Mouse (Mus musculus) heart, adult 2 months (tissue): Measurements from ENCODE around the gene Polr1c. TPM values are rescaled to one million over a fixed set of nuclear protein-coding genes. Genes with fewer than 3 reads are reported as not detected.

ENCODE experiments used
- DNase-seq, 2 experiments: peaks; one replicate each; pipeline ENCODE4 v3.0.0; 2021
- H3K27ac ChIP-seq: fragments of 200-600 bp; 2 replicates; pipeline ENCODE4 v1.8.1; 2022
- H3K27me3 ChIP-seq: fragments of 200-500 bp; 2 replicates; pipeline ENCODE4 v1.6.1; 2012; ENCODE audit warnings: mild to moderate bottlenecking, low read length, inconsistent platforms, mixed read lengths; ENCODE audit not compliant: control insufficient read depth, insufficient read depth
- H3K36me3 ChIP-seq: fragments of 200-500 bp; 2 replicates; pipeline ENCODE4 v1.6.1; 2012; ENCODE audit warnings: low read length, inconsistent platforms; ENCODE audit not compliant: control insufficient read depth, insufficient read depth
- H3K4me1 ChIP-seq: fragments of 200-500 bp; 2 replicates; pipeline ENCODE4 v1.6.1; 2011; ENCODE audit warnings: low read length; ENCODE audit not compliant: control insufficient read depth, insufficient read depth
- H3K4me3 ChIP-seq: fragments of 200-600 bp; 2 replicates; pipeline ENCODE4 v1.8.1; 2022
- H3K79me2 ChIP-seq: fragments of 200-500 bp; replicated peaks from 2 replicates; pipeline ENCODE4 v1.6.1; 2012; ENCODE audit warnings: mild to moderate bottlenecking, inconsistent platforms, low read length, moderate library complexity, mixed read lengths; ENCODE audit not compliant: control insufficient read depth, insufficient read depth
- H3K9ac ChIP-seq: fragments of 200-500 bp; 2 replicates; pipeline ENCODE4 v1.6.1; 2012; ENCODE audit warnings: low read depth, mild to moderate bottlenecking, control low read depth, inconsistent platforms, low read length, mixed read lengths
- CTCF ChIP-seq: fragments of 200-600 bp; IDR thresholded peaks from 2 replicates; pipeline ENCODE4 v1.8.1; 2022; ENCODE audit warnings: antibody characterized with exemption, mild to moderate bottlenecking, moderate library complexity
- EP300 ChIP-seq: fragments of 200-500 bp; IDR thresholded peaks from 2 replicates; pipeline ENCODE4 v1.6.1; 2011; ENCODE audit warnings: low read depth, low read length, control low read depth; ENCODE audit not compliant: insufficient read depth
- POLR2A ChIP-seq: fragments of 200-500 bp; IDR thresholded peaks from 2 replicates; pipeline ENCODE4 v1.6.1; 2011; ENCODE audit warnings: mild to moderate bottlenecking, low read depth, low read length, control low read depth; ENCODE audit not compliant: insufficient read depth
- WGBS: fragments of 180-500 bp; shearing (Covaris S2); methylation state at CpG from one replicate; pipeline ENCODE4 v1.1.7; 2018; 5-methylcytosine and 5-hydroxymethylcytosine counted together
- intact Hi-C: fragments of 180-260 bp; cut with DNase I; formaldehyde crosslinking; loops from one replicate; pipeline ENCODE4 v1.15.1; 2025
- polyA plus RNA-seq: library from polyadenylated mRNA; depleted of rRNA; stranded (reverse); fragments of >200 nt; gene quantifications from 2 replicates; pipeline ENCODE4 v1.2.3, GENCODE M21; 2012
- total RNA-seq, 2 experiments: library from RNA; stranded (reverse); gene quantifications; 2 replicates each; pipeline ENCODE4 v1.2.3; 2021

Gene Polr1c
- total and polyA plus RNA-seq, 3 experiments: 19.1 to 24.7 (median 20.2) TPM

DNA sequence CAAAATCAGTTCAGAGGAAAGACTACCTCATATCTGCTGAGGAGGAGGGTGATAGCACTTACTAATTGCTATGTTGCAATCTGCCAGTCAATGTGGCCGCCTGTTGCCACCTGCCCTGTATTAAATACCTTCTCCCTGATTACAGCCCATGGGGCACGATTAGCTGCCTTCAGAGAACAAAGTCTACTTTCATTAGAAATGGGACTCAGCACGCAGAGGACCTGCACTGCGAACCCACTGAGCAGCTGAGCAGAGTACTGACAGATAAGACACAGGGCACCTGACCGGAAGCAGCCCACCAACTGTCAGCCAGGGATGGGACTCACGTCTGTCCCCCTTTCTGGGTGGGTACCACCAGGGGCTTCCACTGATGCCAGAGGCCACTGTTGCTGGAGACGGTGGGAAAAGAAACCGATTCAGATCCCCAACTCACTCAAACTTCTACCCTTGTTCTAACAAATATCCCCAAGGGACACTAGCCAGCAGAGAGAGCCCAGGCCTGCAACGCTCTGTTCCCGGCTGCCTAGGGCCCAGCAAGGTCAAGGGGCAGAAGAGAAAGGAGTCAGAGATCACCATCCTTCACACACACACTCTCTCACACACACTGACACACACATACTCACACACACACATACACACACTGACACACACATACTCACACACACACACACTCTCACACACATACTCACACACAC lies 20.3 kb upstream of the Polr1c start:
- TF ChIP-seq POLR2A (no peak), CTCF (no peak), EP300 (no peak)
- Histone ChIP-seq H3K36me3 (peaks cover 4% of the 10 kb centered on the region), H3K27me3 (no peaks in the 10 kb centered on the region), H3K9ac (no peak overlapping the region), H3K4me3 (no peak overlapping the region), H3K4me1 (peaks cover 14% of the 10 kb centered on the region), H3K27ac (no peak overlapping the region), H3K79me2 (peaks cover 1% of the 10 kb centered on the region; the same call in 1 of the 2 replicates)
- whole genome bisulfite sequencing: 63% methylated on average over 10 of the region's 10 CpGs
- intact Hi-C loops: loop anchor here (5.0 kb wide), 1 partner anchor 114 kb away; the partner anchor contains the start of gene Zfp318
- DNase-seq: no peak

- Histone ChIP-seq H3K27ac (no peak overlapping the region), H3K79me2 (peaks cover 1% of the 10 kb centered on the region; the same call in 1 of the 2 replicates), H3K36me3 (no peaks in the 10 kb centered on the region), H3K4me3 (no peak overlapping the region), H3K9ac (no peak overlapping the region), H3K27me3 (no peaks in the 10 kb centered on the region), H3K4me1 (peaks cover 12% of the 10 kb centered on the region)
- no peak for TF ChIP-seq EP300
- TF ChIP-seq POLR2A: no peak
- TF ChIP-seq CTCF: no peak
- DNase-seq: no peak
- 75% methylated on average over 7 of the region's 7 CpGs for WGBS
- intact Hi-C loops: loop anchor here (5.0 kb wide), 1 partner anchor 115 kb away; the partner anchor contains the start of gene Zfp318
Observed at GRCm38 (mm10) chr17:46267511-46267910, 19.7 kb upstream of the Polr1c start.

DNA sequence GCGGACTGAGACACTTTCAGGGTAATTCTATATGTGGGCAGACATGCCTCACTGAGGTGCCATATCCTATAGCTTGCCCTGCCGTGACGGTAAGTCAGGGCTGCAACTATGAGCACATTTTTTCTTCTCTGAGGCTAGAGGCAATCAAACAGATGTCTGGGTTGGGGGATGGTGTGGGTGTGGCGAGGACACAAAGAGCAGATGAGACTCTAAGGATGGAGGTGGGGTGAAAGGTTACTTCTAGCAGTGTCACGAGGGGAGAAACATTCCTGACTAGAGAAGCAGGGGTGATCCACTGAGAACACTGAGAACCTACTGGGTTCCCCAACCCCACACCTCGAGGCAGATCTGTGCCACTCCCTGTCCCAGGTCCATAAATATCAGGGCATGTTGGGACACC lies 19.1 kb upstream of the Polr1c start:
- 77% methylated on average over 6 of the region's 6 CpGs for WGBS
- no peak overlapping the region for H3K9ac ChIP-seq
- no peak for DNase-seq
- no peak overlapping the region for H3K4me3 ChIP-seq
- no peak overlapping the region for H3K27ac ChIP-seq
- no peaks in the 10 kb centered on the region for H3K27me3 ChIP-seq
- no peak for TF ChIP-seq CTCF
- no peak for TF ChIP-seq EP300
- TF ChIP-seq POLR2A: no peak
- intact Hi-C loops: loop anchor here (1.0 to 5.0 kb wide), 2 partner anchors 31 to 115 kb away; partner anchors contain the start of gene Zfp318
- H3K4me1 ChIP-seq: peaks cover 10% of the 10 kb centered on the region
- peaks cover 1% of the 10 kb centered on the region; the same call in 1 of the 2 replicates for H3K79me2 ChIP-seq
- no peaks in the 10 kb centered on the region for H3K36me3 ChIP-seq

DNA sequence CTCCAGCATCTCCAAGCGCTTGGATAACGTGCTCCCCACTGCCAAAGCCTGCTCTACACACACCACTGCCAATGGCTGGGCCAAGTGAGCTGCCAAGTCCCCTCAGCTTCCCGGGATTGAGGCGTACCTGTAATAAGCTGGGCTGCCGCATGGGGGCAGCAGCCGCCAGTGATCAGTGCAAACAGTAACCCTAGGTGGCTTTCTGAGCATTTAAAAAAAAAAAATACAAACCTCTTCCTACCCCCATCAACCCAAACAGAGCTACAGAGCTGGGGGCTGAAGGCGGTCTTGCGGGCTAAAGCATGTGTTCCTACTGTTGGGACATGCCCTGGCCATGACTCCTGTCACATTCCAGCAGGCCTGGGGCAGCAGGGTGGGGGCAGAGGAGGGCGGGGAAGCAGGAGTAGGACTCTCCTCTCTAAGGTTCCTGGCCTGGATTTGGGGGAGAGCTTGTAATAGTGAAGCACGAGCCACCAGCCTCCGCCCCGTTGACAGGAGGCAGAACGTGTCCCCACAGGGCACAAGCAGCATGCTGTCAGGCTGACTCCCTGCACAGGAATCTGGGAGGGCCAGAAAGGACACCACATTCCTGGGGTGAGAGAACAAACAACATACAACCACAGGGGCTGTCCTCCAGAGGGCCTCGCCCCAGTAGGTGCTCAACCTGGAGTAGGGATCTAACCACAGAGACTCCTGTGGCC lies 18.2 kb upstream of the Polr1c start:
- peak; percentile 81 to 89 for DNase-seq
- 0 out of 2 replicates have a peak overlapping the region, but pooled peaks have one; percentile 2 for H3K27ac ChIP-seq
- peaks cover 9% of the 10 kb centered on the region for H3K4me1 ChIP-seq
- H3K36me3 ChIP-seq: no peaks in the 10 kb centered on the region
- H3K27me3 ChIP-seq: no peaks in the 10 kb centered on the region
- no peak overlapping the region for H3K4me3 ChIP-seq
- peak; percentile 99 for TF ChIP-seq CTCF
- TF ChIP-seq POLR2A: no peak
- peak; percentile 78; the same call in 1 of the 2 replicates for TF ChIP-seq EP300
- H3K79me2 ChIP-seq: peaks cover 1% of the 10 kb centered on the region; the same call in 1 of the 2 replicates
- H3K9ac ChIP-seq: no peak overlapping the region
- intact Hi-C loops: loop anchor here (1.0 to 5.0 kb wide), 2 partner anchors 32 to 116 kb away; partner anchors contain the start of gene Zfp318
- 19% methylated on average over 14 of the region's 14 CpGs for WGBS

GRCm38 (mm10) chr17:46265502-46265901 lies 17.6 kb upstream of the Polr1c start:
- H3K4me3 ChIP-seq: no peak overlapping the region
- DNase-seq: no peak
- WGBS: 81% methylated on average over 12 of the region's 12 CpGs
- intact Hi-C loops: loop anchor here (5.0 kb wide), 1 partner anchor 117 kb away; the partner anchor contains the start of gene Zfp318
- H3K36me3 ChIP-seq: no peaks in the 10 kb centered on the region
- no peaks in the 10 kb centered on the region for H3K27me3 ChIP-seq
- TF ChIP-seq EP300: no peak
- no peak for TF ChIP-seq CTCF
- TF ChIP-seq POLR2A: no peak
- peaks cover 1% of the 10 kb centered on the region; the same call in 1 of the 2 replicates for H3K79me2 ChIP-seq
- peaks cover 8% of the 10 kb centered on the region for H3K4me1 ChIP-seq
- H3K9ac ChIP-seq: no peak overlapping the region
- H3K27ac ChIP-seq: no peak overlapping the region
